Mouse (Mus musculus) lung, adult 2 months (tissue): ENCODE results near the gene Gabarap. TPM values are rescaled to one million over a fixed set of nuclear protein-coding genes. Genes with fewer than 3 reads are reported as not detected.

Source experiments
- DNase-seq: peaks from one replicate; pipeline ENCODE4 v3.0.0; 2022
- H3K4me1 ChIP-seq: fragments of 200-500 bp; 2 replicates; pipeline ENCODE4 v1.6.1; 2011; ENCODE audit warnings: low read length; ENCODE audit not compliant: control insufficient read depth, insufficient read depth
- H3K4me3 ChIP-seq: fragments of 200-500 bp; replicated peaks from 2 replicates; pipeline ENCODE3; 2011; ENCODE audit warnings: low read depth, mild to moderate bottlenecking, control low read depth, low read length; ENCODE audit errors: extremely low read depth
- CTCF ChIP-seq: fragments of 200-500 bp; IDR thresholded peaks from 2 replicates; pipeline ENCODE4 v1.5.1; 2011; ENCODE audit warnings: mild to moderate bottlenecking, low read length, control low read depth; ENCODE audit not compliant: insufficient read depth
- POLR2A ChIP-seq: fragments of 200-500 bp; IDR thresholded peaks from 2 replicates; pipeline ENCODE4 v1.6.1; 2011; ENCODE audit warnings: low read depth, mild to moderate bottlenecking, control low read depth, low read length, borderline replicate concordance; ENCODE audit errors: extremely low read depth
- WGBS: fragments of 180-500 bp; shearing (Covaris S2); methylation state at CpG from one replicate; pipeline ENCODE4 v1.1.7; 2018; 5-methylcytosine and 5-hydroxymethylcytosine counted together
- polyA plus RNA-seq: library from polyadenylated mRNA; depleted of rRNA; stranded (reverse); fragments of >200 nt; gene quantifications from 2 replicates; pipeline ENCODE4 v1.2.3, GENCODE M21; 2012

Gabarap gene
- polyA plus RNA-seq, 1 experiment: 615 TPM

- peak; percentile 23 for DNase-seq
- peaks cover 6% of the 10 kb centered on the region for H3K4me1 ChIP-seq
- peak overlapping the region; percentile 65 for H3K4me3 ChIP-seq
- TF ChIP-seq CTCF (no peak), POLR2A (no peak)
- 3% methylated on average over 23 of the region's 25 CpGs for WGBS
These were observed 27.4 kb downstream of the Gabarap start for GRCm38 (mm10) chr11:70018131-70018990.

GRCm38 (mm10) chr11:70019495-70020021 lies 28.6 kb downstream of the Gabarap start:
- no peak for DNase-seq
- TF ChIP-seq POLR2A (no peak), CTCF (no peak)
- H3K4me1 ChIP-seq: peaks cover 6% of the 10 kb centered on the region
- WGBS: 37% methylated on average over 2 of the region's 2 CpGs
- H3K4me3 ChIP-seq: no peak overlapping the region

- Histone ChIP-seq H3K4me1 (peaks cover 4% of the 10 kb centered on the region), H3K4me3 (no peak overlapping the region)
- DNase-seq: no peak
- WGBS: 21% methylated on average over 8 of the region's 8 CpGs
- no peak for TF ChIP-seq POLR2A
- no peak for TF ChIP-seq CTCF
These were observed 29.2 kb downstream of the Gabarap start for GRCm38 (mm10) chr11:70020022-70020631.

GRCm38 (mm10) chr11:70020731-70021263 lies 29.9 kb downstream of the Gabarap start:
- WGBS: under 1% methylated on average over 8 of the region's 8 CpGs
- peak; percentile 57 for TF ChIP-seq CTCF
- TF ChIP-seq POLR2A: no peak
- H3K4me1 ChIP-seq: peaks cover 4% of the 10 kb centered on the region
- DNase-seq: peak; percentile 59
- H3K4me3 ChIP-seq: peak overlapping the region; percentile 75

GRCm38 (mm10) chr11:70021264-70022132 lies 30.6 kb downstream of the Gabarap start:
- H3K4me1 ChIP-seq: peaks cover 4% of the 10 kb centered on the region
- peak; percentile 92 for DNase-seq
- peak overlapping the region; percentile 75 for H3K4me3 ChIP-seq
- WGBS: 3% methylated on average over 40 of the region's 40 CpGs
- TF ChIP-seq CTCF (no peak), POLR2A (no peak)

GRCm38 (mm10) chr11:70023481-70024150 lies 32.7 kb downstream of the Gabarap start:
- WGBS: 16% methylated on average over 18 of the region's 29 CpGs
- peak overlapping the region; percentile 15 for H3K4me3 ChIP-seq

GRCm38 (mm10) chr11:70024151-70024514 lies 33.2 kb downstream of the Gabarap start:
- Histone ChIP-seq H3K4me3 (no peak overlapping the region), H3K4me1 (peaks cover 4% of the 10 kb centered on the region)
- TF ChIP-seq CTCF (no peak), POLR2A (no peak)
- DNase-seq: no peak
- WGBS: 27% methylated on average over 6 of the region's 6 CpGs

More at GRCm38 (mm10) chr11:70023481-70024150, 32.7 kb downstream of the Gabarap start:
- H3K4me1 ChIP-seq: peaks cover under 1% of the 10 kb centered on the region; the same call in 1 of the 2 replicates
- no peak for DNase-seq
- TF ChIP-seq POLR2A: no peak
- no peak for TF ChIP-seq CTCF

- no peak for TF ChIP-seq POLR2A
- no peak for DNase-seq
- 23% methylated on average over 19 of the region's 19 CpGs for WGBS
- Histone ChIP-seq H3K4me1 (peaks cover 9% of the 10 kb centered on the region; the same call in 1 of the 2 replicates), H3K4me3 (no peak overlapping the region)
These were observed 35.7 kb downstream of the Gabarap start for GRCm38 (mm10) chr11:70026689-70027088.
